Mouse (Mus musculus) stomach, postnatal 0 days (tissue): ENCODE measurements at regions not wholly inside any gene's neighbourhood (a gene's known extent, or its start where the extent isn't known, plus 50 kb on each side); places are given as distances from the start of the nearest gene placed in this dataset.

Source experiments
- CTCF ChIP-seq: IDR thresholded peaks from 2 replicates; pipeline ENCODE4 v1.5.1; 2016; ENCODE audit warnings: antibody characterized with exemption, low read depth, mild to moderate bottlenecking, moderate library complexity
- EP300 ChIP-seq: optimal IDR thresholded peaks from 2 replicates; pipeline ENCODE3; 2016; ENCODE audit warnings: antibody characterized with exemption

GRCm38 (mm10) chr12:77895508-77895907 is 298.5 kb upstream of the Gm6657 start:
- TF ChIP-seq EP300 (no peak), CTCF (no peak)
